Comparison of ENCODE assay signal across 25 mouse cellular contexts in genomic region chr7:74425941-74426340, GRCm38 (mm10).
A peak's percentile ranks its signal among the peaks of the same experiment; 100 is the strongest.
DNase-seq lines count a peak whose midpoint lies in the region; ATAC-seq and TF ChIP-seq lines count a peak whose summit lies in the region.
"Had no signal": no experiment of that assay in that cellular context is flagged by ENCODE, and none has a peak within 500 bp of the region (broad histone marks: within the 10 kb centered on the region; RNA-seq: fewer than 3 reads in every experiment).

No protein-coding gene starts in this region.

- no peaks in the 10 kb centered on the region for H3K9me3 ChIP-seq in heart, embryonic 12.5 days (replicated peaks)
- no peaks in the 10 kb centered on the region for H3K9me3 ChIP-seq in kidney, embryonic 14.5 days (ENCODE audit: control insufficient read depth, low read length)
- H3K9me3 ChIP-seq in lung, embryonic 15.5 days, result no peaks in the 10 kb centered on the region
- H3K9me3 ChIP-seq in lung, postnatal 0 days (ENCODE audit: low read length), result no peaks in the 10 kb centered on the region
- H3K9me3 ChIP-seq: embryonic facial prominence, embryonic 10.5 days; embryonic facial prominence, embryonic 12.5 days; forebrain, embryonic 13.5 days had no signal

- 50% methylated on average over 1 of the region's 1 CpGs for WGBS in heart, embryonic 12.5 days
- WGBS in heart, adult 2 months, result 82% methylated on average over 1 of the region's 1 CpGs
- 92% methylated on average over 1 of the region's 1 CpGs for WGBS in kidney, adult 2 months
- WGBS in kidney, embryonic 14.5 days, result 86% methylated on average over 1 of the region's 1 CpGs
- 48% methylated on average over 1 of the region's 1 CpGs for WGBS in lung, embryonic 15.5 days
- 63% methylated on average over 1 of the region's 1 CpGs for WGBS in lung, postnatal 0 days

- no peak for TF ChIP-seq CTCF in heart, adult 2 months (IDR thresholded peaks at IDR 0.05)
- no peak for TF ChIP-seq CTCF in kidney, adult 2 months (conservative IDR thresholded peaks at IDR 0.05; ENCODE audit: insufficient read depth, insufficient read length, low read depth, low read length)
- no peak for TF ChIP-seq CTCF in lung, postnatal 0 days (IDR thresholded peaks at IDR 0.05)

- no peak overlapping the region for H3K4me2 ChIP-seq in heart, embryonic 12.5 days
- H3K4me2 ChIP-seq in kidney, embryonic 14.5 days (replicated peaks; ENCODE audit: low read depth, low read length), result no peak overlapping the region
- H3K4me2 ChIP-seq in lung, embryonic 15.5 days, result no peak overlapping the region
- H3K4me2 ChIP-seq in lung, postnatal 0 days (replicated peaks; ENCODE audit: low read depth, low read length), result no peak overlapping the region
- H3K4me2 ChIP-seq: embryonic facial prominence, embryonic 12.5 days; forebrain, embryonic 13.5 days had no signal

- H3K27ac ChIP-seq in heart, embryonic 12.5 days (ENCODE audit: poor library complexity, severe bottlenecking), result peak overlapping the region; percentile 35; the same call in 1 of the 2 replicates
- H3K27ac ChIP-seq in heart, adult 2 months, result no peak overlapping the region
- H3K27ac ChIP-seq in kidney, adult 2 months (ENCODE audit: insufficient read depth, low read depth, low read length), result peak overlapping the region; percentile 69
- no peak overlapping the region for H3K27ac ChIP-seq in kidney, embryonic 14.5 days (ENCODE audit: low read depth, low read length)
- H3K27ac ChIP-seq in lung, embryonic 15.5 days, result peak overlapping the region; percentile 49; the same call in 1 of the 2 replicates
- H3K27ac ChIP-seq in lung, postnatal 0 days (ENCODE audit: low read length), result no peak overlapping the region
- H3K27ac ChIP-seq: embryonic facial prominence, embryonic 10.5 days; embryonic facial prominence, embryonic 12.5 days; forebrain, embryonic 13.5 days had no signal

- H3K79me2 ChIP-seq in heart, adult 2 months (replicated peaks; ENCODE audit: control insufficient read depth, insufficient read depth, low read length), result no peaks in the 10 kb centered on the region

- no peak overlapping the region for H3K9ac ChIP-seq in heart, embryonic 12.5 days
- no peak overlapping the region for H3K9ac ChIP-seq in heart, adult 2 months (ENCODE audit: low read depth, low read length)
- no peak overlapping the region for H3K9ac ChIP-seq in kidney, embryonic 14.5 days (ENCODE audit: low read depth, low read length)
- no peak overlapping the region for H3K9ac ChIP-seq in lung, embryonic 15.5 days
- no peak overlapping the region for H3K9ac ChIP-seq in lung, postnatal 0 days (replicated peaks; ENCODE audit: low read depth)
- H3K9ac ChIP-seq: embryonic facial prominence, embryonic 12.5 days; forebrain, embryonic 13.5 days had no signal

- H3K4me3 ChIP-seq in heart, embryonic 12.5 days, result no peak overlapping the region
- no peak overlapping the region for H3K4me3 ChIP-seq in heart, adult 2 months
- H3K4me3 ChIP-seq in kidney, adult 2 months (ENCODE audit: insufficient read depth, low read depth, low read length), result no peak overlapping the region
- no peak overlapping the region for H3K4me3 ChIP-seq in kidney, embryonic 14.5 days (ENCODE audit: low read length)
- H3K4me3 ChIP-seq in lung, embryonic 15.5 days, result no peak overlapping the region
- H3K4me3 ChIP-seq in lung, postnatal 0 days (ENCODE audit: low read depth, low read length), result no peak overlapping the region
- H3K4me3 ChIP-seq: embryonic facial prominence, embryonic 10.5 days; embryonic facial prominence, embryonic 12.5 days; forebrain, embryonic 13.5 days had no signal

- intact Hi-C loops in heart, adult 2 months (cut with DNase I), result loop anchor here (2.0 to 5.0 kb wide), 2 partner anchors 129 to 436 kb away; partner anchors contain the start of gene Slco3a1

- DNase-seq in heart, adult 2 months, result no peak
- no peak for DNase-seq in kidney, adult 2 months
- no peak for DNase-seq in lung, adult 18-20 months
- peak; percentile 69 for DNase-seq in lung, postnatal 0 days (ENCODE audit: low spot score)
- DNase-seq in lung, postnatal 14 days, result no peak
- DNase-seq: adrenal gland, adult 8-10 months; adrenal gland, postnatal 14 days; adrenal gland, postnatal 36 days; B cell, adult 2 months; cerebellum, adult 11-12 months; cerebellum, adult 2 months; cerebellum, adult 9-10 months; cerebellum, postnatal 10 days; cerebellum, postnatal 25 days had no signal

- TF ChIP-seq EP300 in heart, adult 2 months (IDR thresholded peaks at IDR 0.05; ENCODE audit: insufficient read depth, low read depth, low read length), result no peak
- TF ChIP-seq EP300 in lung, postnatal 0 days (IDR thresholded peaks at IDR 0.05), result peak; percentile 64

- ATAC-seq in heart, embryonic 12.5 days (ENCODE audit: insufficient number of reproducible peaks, low FRiP score), result no peak
- no peak for ATAC-seq in kidney, embryonic 14.5 days (ENCODE audit: low FRiP score, low TSS enrichment)
- ATAC-seq in lung, embryonic 15.5 days (ENCODE audit: borderline replicate concordance, extremely low read depth, low FRiP score, low TSS enrichment), result no peak
- peak; percentile 75 for ATAC-seq in lung, postnatal 0 days
- ATAC-seq: activated CD4-positive, CD25-positive, alpha-beta regulatory T cell, adult 4 months; CD4-positive, CD25-positive, alpha-beta regulatory T cell, adult 4 months; forebrain, embryonic 13.5 days; Patski had no signal

- no peaks in the 10 kb centered on the region for H3K36me3 ChIP-seq in heart, embryonic 12.5 days
- H3K36me3 ChIP-seq in heart, adult 2 months (ENCODE audit: control insufficient read depth, insufficient read depth, low read length), result no peaks in the 10 kb centered on the region; the same call in 1 of the 2 replicates
- no peaks in the 10 kb centered on the region for H3K36me3 ChIP-seq in kidney, adult 2 months (ENCODE audit: control insufficient read depth, insufficient read depth, low read length)
- no peaks in the 10 kb centered on the region for H3K36me3 ChIP-seq in kidney, embryonic 14.5 days (ENCODE audit: control insufficient read depth, insufficient read depth, low read length)
- no peaks in the 10 kb centered on the region for H3K36me3 ChIP-seq in lung, embryonic 15.5 days
- H3K36me3 ChIP-seq in lung, postnatal 0 days (ENCODE audit: insufficient read depth, low read length), result no peaks in the 10 kb centered on the region
- H3K36me3 ChIP-seq: embryonic facial prominence, embryonic 10.5 days; embryonic facial prominence, embryonic 12.5 days; G1E had no signal

- no peak for TF ChIP-seq POLR2A in heart, adult 2 months (IDR thresholded peaks at IDR 0.05; ENCODE audit: insufficient read depth, low read depth, low read length)
- no peak for TF ChIP-seq POLR2A in kidney, adult 2 months (IDR thresholded peaks at IDR 0.05; ENCODE audit: low read depth, low read length)

- no peaks in the 10 kb centered on the region for H3K27me3 ChIP-seq in heart, embryonic 12.5 days (replicated peaks)
- no peaks in the 10 kb centered on the region for H3K27me3 ChIP-seq in heart, adult 2 months (ENCODE audit: control insufficient read depth, insufficient read depth, low read length)
- H3K27me3 ChIP-seq in kidney, adult 2 months (replicated peaks; ENCODE audit: control insufficient read depth, insufficient read depth, low read length), result no peaks in the 10 kb centered on the region
- H3K27me3 ChIP-seq in kidney, embryonic 14.5 days (ENCODE audit: control insufficient read depth, insufficient read depth, low read length), result 0 out of 2 replicates have a peak, but pooled peaks cover 3% of the 10 kb centered on the region
- H3K27me3 ChIP-seq in lung, embryonic 15.5 days, result 0 out of 2 replicates have a peak, but pooled peaks cover 4% of the 10 kb centered on the region
- H3K27me3 ChIP-seq in lung, postnatal 0 days (replicated peaks; ENCODE audit: insufficient read depth, low read length), result no peaks in the 10 kb centered on the region
- H3K27me3 ChIP-seq: CH12.LX; embryonic facial prominence, embryonic 12.5 days; forebrain, embryonic 13.5 days; Patski had no signal

- peaks cover 63% of the 10 kb centered on the region for H3K4me1 ChIP-seq in heart, embryonic 12.5 days (replicated peaks)
- H3K4me1 ChIP-seq in heart, adult 2 months (ENCODE audit: control insufficient read depth, insufficient read depth, low read length), result peaks cover 19% of the 10 kb centered on the region
- peaks cover 52% of the 10 kb centered on the region for H3K4me1 ChIP-seq in kidney, adult 2 months (ENCODE audit: control insufficient read depth, insufficient read depth, low read length)
- H3K4me1 ChIP-seq in kidney, embryonic 14.5 days (ENCODE audit: control insufficient read depth, insufficient read depth, low read length), result peaks cover 19% of the 10 kb centered on the region; the same call in 1 of the 2 replicates
- peaks cover 29% of the 10 kb centered on the region for H3K4me1 ChIP-seq in lung, embryonic 15.5 days
- H3K4me1 ChIP-seq in lung, postnatal 0 days (ENCODE audit: insufficient read depth, low read depth, low read length), result peaks cover 7% of the 10 kb centered on the region; the same call in 1 of the 2 replicates

Comparison
In these comparisons a context has a peak if more than half of its experiments do, and no peak if none do; other contexts are left out.
1. H3K27ac ChIP-seq: peak in heart, embryonic 12.5 days (single experiment), kidney, adult 2 months (single experiment) and lung, embryonic 15.5 days (single experiment); none in heart, adult 2 months (single experiment), kidney, embryonic 14.5 days (single experiment) and lung, postnatal 0 days (single experiment).